Mouse (Mus musculus) hindbrain, postnatal 0 days (tissue): ENCODE data around the gene Zfp30. TPM values are rescaled to one million over a fixed set of nuclear protein-coding genes. Genes with fewer than 3 reads are reported as not detected.

Source experiments
- ATAC-seq: fragments of 200-750 bp; cut with Nextera tagmentation; 2 replicates; pipeline ENCODE4 v1.8.0; 2017; ENCODE audit warnings: mild to moderate bottlenecking, moderate TSS enrichment, moderate library complexity
- DNase-seq: peaks from one replicate; pipeline ENCODE4 v3.0.0-alpha.2; 2015; ENCODE audit warnings: low spot score
- H3K27ac ChIP-seq: fragments of 300-500 bp; sonication (generic); 2 replicates; pipeline ENCODE4 v1.5.1; 2014; ENCODE audit warnings: mild to moderate bottlenecking
- H3K27me3 ChIP-seq: fragments of 300-500 bp; sonication (generic); 2 replicates; pipeline ENCODE4 v1.6.1; 2014; ENCODE audit warnings: low read length, mixed read lengths; ENCODE audit not compliant: insufficient read depth
- H3K36me3 ChIP-seq: fragments of 300-500 bp; sonication (generic); 2 replicates; pipeline ENCODE4 v1.6.1; 2014; ENCODE audit warnings: low read length, mixed read lengths; ENCODE audit not compliant: insufficient read depth
- H3K4me1 ChIP-seq: fragments of 300-500 bp; sonication (generic); 2 replicates; pipeline ENCODE4 v1.6.1; 2014; ENCODE audit warnings: antibody characterized with exemption, low read length, mixed read lengths; ENCODE audit not compliant: insufficient read depth
- H3K4me2 ChIP-seq: fragments of 300-500 bp; sonication (generic); 2 replicates; pipeline ENCODE4 v1.6.1; 2014; ENCODE audit warnings: low read depth, mild to moderate bottlenecking, low read length, moderate library complexity, mixed read lengths
- H3K4me3 ChIP-seq: fragments of 300-500 bp; sonication (generic); 2 replicates; pipeline ENCODE4 v1.5.1; 2014; ENCODE audit warnings: low read length
- H3K9ac ChIP-seq: fragments of 300-500 bp; sonication (generic); replicated peaks from 2 replicates; pipeline ENCODE4 v1.6.1; 2014; ENCODE audit warnings: mild to moderate bottlenecking, low read length, moderate library complexity, mixed read lengths
- H3K9me3 ChIP-seq: fragments of 300-500 bp; sonication (generic); 2 replicates; pipeline ENCODE4 v1.6.1; 2016; ENCODE audit warnings: low read length, mixed read lengths
- CTCF ChIP-seq: IDR thresholded peaks from 2 replicates; pipeline ENCODE4 v1.5.1; 2016; ENCODE audit warnings: antibody characterized with exemption, control low read depth, low read depth
- WGBS: fragments of 180-500 bp; shearing (Covaris S2); extraction: QIAGEN DNeasy Blood & Tissue Kit; methylation state at CpG from one replicate; pipeline ENCODE4 v1.1.7; 2014; 5-methylcytosine and 5-hydroxymethylcytosine counted together
- polyA plus RNA-seq: library from polyadenylated mRNA; unstranded; fragments of >200 nt; fragmentation: Nextera tagmentation; extraction: Ambion mirVana; gene quantifications from 2 replicates; pipeline ENCODE4 v1.2.1, GENCODE M21; 2015
- total RNA-seq: library from RNA; depleted of rRNA; stranded (reverse); fragments of >200 nt; gene quantifications from 2 replicates; pipeline ENCODE4 v1.2.3, GENCODE M21; 2014

Gene Zfp30
- total and polyA plus RNA-seq, 2 experiments from 2014 or later: 10.1 to 10.9 TPM

GRCm38 (mm10) chr7:29792906-29793305, 9.1 kb downstream of the Zfp30 start:
- no peak for DNase-seq
- 40% methylated on average over 27 of the region's 27 CpGs for WGBS
- no peaks in the 10 kb centered on the region for H3K27me3 ChIP-seq
- H3K9me3 ChIP-seq: peaks cover 2% of the 10 kb centered on the region; the same call in 1 of the 2 replicates
- H3K27ac ChIP-seq: no peak overlapping the region
- H3K36me3 ChIP-seq: peaks cover 38% of the 10 kb centered on the region
- no peak overlapping the region for H3K4me2 ChIP-seq
- no peak for ATAC-seq
- H3K4me3 ChIP-seq: no peak overlapping the region
- TF ChIP-seq CTCF: no peak
- no peak overlapping the region for H3K9ac ChIP-seq
- no peaks in the 10 kb centered on the region for H3K4me1 ChIP-seq

- Histone ChIP-seq H3K36me3 (no peaks in the 10 kb centered on the region), H3K9ac (no peak overlapping the region), H3K9me3 (no peaks in the 10 kb centered on the region), H3K27me3 (no peaks in the 10 kb centered on the region), H3K4me2 (no peak overlapping the region), H3K4me1 (no peaks in the 10 kb centered on the region), H3K4me3 (no peak overlapping the region), H3K27ac (no peak overlapping the region)
- TF ChIP-seq CTCF: no peak
- DNase-seq: no peak
- 83% methylated on average over 5 of the region's 5 CpGs for WGBS
- ATAC-seq: no peak
Observed at GRCm38 (mm10) chr7:29807046-29807445, 23.2 kb downstream of the Zfp30 start.

- Histone ChIP-seq H3K4me3 (no peak overlapping the region), H3K9ac (no peak overlapping the region), H3K36me3 (no peaks in the 10 kb centered on the region), H3K4me1 (0 out of 2 replicates have a peak, but pooled peaks cover 11% of the 10 kb centered on the region), H3K27me3 (no peaks in the 10 kb centered on the region), H3K9me3 (no peaks in the 10 kb centered on the region), H3K27ac (no peak overlapping the region), H3K4me2 (no peak overlapping the region)
- ATAC-seq (no peak), DNase-seq (no peak)
- TF ChIP-seq CTCF: no peak
- 87% methylated on average over 1 of the region's 1 CpGs for WGBS
Observed at GRCm38 (mm10) chr7:29812244-29812643, 28.4 kb downstream of the Zfp30 start.

- no peak for TF ChIP-seq CTCF
- no peak overlapping the region for H3K9ac ChIP-seq
- H3K4me3 ChIP-seq: no peak overlapping the region
- no peak overlapping the region for H3K27ac ChIP-seq
- no peaks in the 10 kb centered on the region for H3K27me3 ChIP-seq
- no peaks in the 10 kb centered on the region for H3K9me3 ChIP-seq
- peaks cover 22% of the 10 kb centered on the region; the same call in 1 of the 2 replicates for H3K4me1 ChIP-seq
- peak overlapping the region; percentile 78; the same call in 1 of the 2 replicates for H3K4me2 ChIP-seq
- WGBS: 95% methylated on average over 2 of the region's 2 CpGs
- no peak for ATAC-seq
- no peaks in the 10 kb centered on the region for H3K36me3 ChIP-seq
- DNase-seq: no peak
Observed at GRCm38 (mm10) chr7:29814381-29814780, 30.6 kb downstream of the Zfp30 start.

- no peaks in the 10 kb centered on the region for H3K27me3 ChIP-seq
- no peaks in the 10 kb centered on the region for H3K36me3 ChIP-seq
- peak overlapping the region; percentile 62 for H3K9ac ChIP-seq
- no peak for TF ChIP-seq CTCF
- H3K4me1 ChIP-seq: peaks cover 24% of the 10 kb centered on the region; the same call in 1 of the 2 replicates
- peak overlapping the region; percentile 83; the same call in 1 of the 2 replicates for H3K27ac ChIP-seq
- H3K4me3 ChIP-seq: peak overlapping the region; percentile 63
- peak overlapping the region; percentile 78 for H3K4me2 ChIP-seq
- ATAC-seq: peak; percentile 50
- H3K9me3 ChIP-seq: no peaks in the 10 kb centered on the region
- under 1% methylated on average over 12 of the region's 12 CpGs for WGBS
- peak; percentile 30 for DNase-seq
Observed at GRCm38 (mm10) chr7:29815061-29815784, 31.4 kb downstream of the Zfp30 start.

- Histone ChIP-seq H3K4me1 (peaks cover 24% of the 10 kb centered on the region; the same call in 1 of the 2 replicates), H3K9me3 (no peaks in the 10 kb centered on the region), H3K27me3 (no peaks in the 10 kb centered on the region), H3K4me3 (peak within 1 kb of the TSS; percentile 63), H3K9ac (peak within 1 kb of the TSS; percentile 62), H3K4me2 (peak within 1 kb of the TSS; percentile 78), H3K36me3 (no peaks in the 10 kb centered on the region), H3K27ac (peak within 1 kb of the TSS; percentile 83)
- no peak for TF ChIP-seq CTCF
- ATAC-seq (peak; percentile 96), DNase-seq (peak; percentile 98)
- under 1% methylated on average over 26 of the region's 26 CpGs for WGBS
Observed at GRCm38 (mm10) chr7:29815910-29816429, 32.2 kb downstream of the Zfp30 start, which contains the start of gene Zfp790. TSS of gene Zfp790 (plus strand) at chr7:29816114.
